Mouse (Mus musculus) cerebellum, adult 2 months (tissue): ENCODE data around the gene Lzts3.

Experiments
- CTCF ChIP-seq: fragments of 200-500 bp; IDR thresholded peaks from 2 replicates; pipeline ENCODE4 v1.5.1; 2011; ENCODE audit warnings: low read depth, mild to moderate bottlenecking, control low read depth, low read length, moderate library complexity, borderline replicate concordance; ENCODE audit not compliant: insufficient read depth
- POLR2A ChIP-seq: fragments of 200-500 bp; IDR thresholded peaks from 2 replicates; pipeline ENCODE4 v1.6.1; 2011; ENCODE audit warnings: low read length, control low read depth, borderline replicate concordance; ENCODE audit not compliant: insufficient read depth

DNA sequence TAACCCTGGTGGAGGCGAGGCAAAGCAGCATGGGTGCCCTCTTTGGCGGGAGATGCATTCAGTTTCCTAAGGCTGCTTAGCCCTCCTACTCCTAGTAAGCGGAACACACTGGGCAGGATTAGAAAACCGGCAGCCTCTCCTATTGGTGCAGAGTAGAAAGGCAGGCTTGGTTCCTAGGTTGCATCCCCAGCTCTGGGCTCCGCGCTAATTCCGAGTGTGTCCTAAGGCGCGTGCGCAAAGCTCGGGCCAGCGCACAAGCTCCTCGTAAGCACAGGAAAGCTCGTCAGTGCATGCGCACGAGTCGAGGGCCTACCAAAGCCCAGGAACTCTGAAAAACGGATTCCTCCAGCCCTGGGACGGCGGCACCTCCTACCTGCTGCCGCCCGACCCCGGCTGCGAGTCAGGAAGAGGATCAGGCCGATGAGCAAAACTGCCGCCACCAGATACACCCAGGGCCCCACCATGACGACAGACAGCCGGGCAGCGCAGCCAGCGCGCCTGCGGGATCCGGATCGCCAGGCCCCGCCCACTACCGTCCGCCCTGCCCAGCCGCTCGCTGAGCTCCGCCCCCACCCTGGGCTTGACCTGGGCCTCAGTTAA lies 21.6 kb upstream of the Lzts3 start, which contains the start of gene Ddrgk1:
- TF ChIP-seq CTCF: no peak; the same call in 1 of the 2 replicates
- TF ChIP-seq POLR2A: peak; percentile 88
